Mouse (Mus musculus): ENCODE data around the gene Prkra. TPM values are rescaled to one million over a fixed set of nuclear protein-coding genes. Genes with fewer than 3 reads are reported as not detected.

The Prkra gene
- 85.6 and 93.0 TPM in 2 replicates for polyA plus RNA-seq (2012; rRNA removed)

DNA sequence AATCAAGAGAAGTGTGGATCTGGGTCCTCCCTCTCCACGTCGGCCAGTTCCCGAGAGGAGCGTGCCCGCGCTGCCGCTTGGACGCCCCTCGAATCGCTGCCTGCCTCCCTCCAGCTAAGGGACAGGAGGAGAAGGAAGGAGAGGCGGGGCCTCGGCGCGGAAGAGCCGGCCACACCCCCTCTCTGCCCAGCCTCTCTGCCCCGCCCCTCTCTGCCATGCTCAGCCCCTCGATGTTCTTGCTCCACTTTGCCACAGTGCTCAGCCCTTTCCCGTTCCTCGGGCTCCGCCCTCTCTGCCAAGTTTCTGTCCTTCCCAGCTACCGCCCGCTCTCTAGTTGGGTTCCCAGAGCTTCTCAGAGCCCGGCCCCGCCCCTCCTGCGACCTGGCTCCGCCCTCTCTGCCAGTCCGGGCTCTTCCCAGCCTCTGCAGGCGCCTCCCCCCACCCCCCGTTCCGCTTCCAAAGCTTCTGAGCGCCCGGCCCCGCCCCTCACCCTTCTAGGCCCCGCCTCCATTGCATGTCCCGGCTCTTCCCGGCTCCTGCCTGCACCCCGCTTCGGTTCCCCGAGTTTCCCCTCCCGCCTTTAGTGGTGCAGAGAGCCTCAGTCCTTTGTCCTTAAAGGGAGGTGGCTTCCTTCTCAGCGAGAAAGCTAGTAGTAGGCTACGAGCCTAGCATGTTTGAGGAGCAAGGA, at the start of gene Prkra, which contains the start of gene Pjvk:
TSS of gene Prkra (minus strand) at position 133 of the 688 bp plus-strand sequence.
TSS of gene Pjvk (plus strand) at position 594 of the 688 bp plus-strand sequence.

GRCm38 (mm10) chr2:76674725-76675427, 27.1 kb upstream of the Prkra start, which contains the start of gene Plekha3:
TSS of gene Plekha3 (plus strand) at chr2:76675281.

GRCm38 (mm10) chr2:76672966-76673392, 25.2 kb upstream of the Prkra start, which contains the start of gene Fkbp7:
TSS of gene Fkbp7 (minus strand) at chr2:76673116.

Other genes starting within 250 kb of the Prkra start
- gene Osbpl6, start 241.5 kb downstream of the Prkra start, polyA plus RNA-seq (2012; rRNA removed): 14.3 and 14.6 TPM in 2 replicates
- gene Pjvk, start 461 bp upstream of the Prkra start, polyA plus RNA-seq (2012; rRNA removed): 0.68 and 0.78 TPM in 2 replicates
- 15.5 and 28.6 TPM in 2 replicates for gene Fkbp7, start 25.1 kb upstream of the Prkra start, polyA plus RNA-seq (2012; rRNA removed)
- gene Plekha3, start 27.3 kb upstream of the Prkra start, polyA plus RNA-seq (2012; rRNA removed): 17.5 and 18.6 TPM in 2 replicates